Mouse (Mus musculus) cortical plate, adult 2 months (tissue): ENCODE measurements around the gene Nlrc5. TPM values are rescaled to one million over a fixed set of nuclear protein-coding genes. Genes with fewer than 3 reads are reported as not detected.
A peak's percentile ranks its signal among the peaks of the same experiment; 100 is the strongest.

ENCODE experiments used
- H3K27ac ChIP-seq: fragments of 200-500 bp; 2 replicates; pipeline ENCODE4 v1.5.1; 2012; ENCODE audit warnings: low read length, control low read depth, inconsistent platforms; ENCODE audit not compliant: insufficient read depth
- H3K4me1 ChIP-seq: fragments of 200-500 bp; 2 replicates; pipeline ENCODE4 v1.6.1; 2011; ENCODE audit warnings: low read length; ENCODE audit not compliant: control insufficient read depth, insufficient read depth
- H3K4me3 ChIP-seq: fragments of 200-500 bp; 2 replicates; pipeline ENCODE4 v1.5.1; 2011; ENCODE audit warnings: mild to moderate bottlenecking, low read length, control low read depth; ENCODE audit not compliant: insufficient read depth
- CTCF ChIP-seq: fragments of 200-500 bp; IDR thresholded peaks from 2 replicates; pipeline ENCODE4 v1.5.1; 2011; ENCODE audit warnings: mild to moderate bottlenecking, control low read depth, low read length; ENCODE audit not compliant: insufficient read depth; ENCODE audit errors: extremely low read depth
- POLR2A ChIP-seq: fragments of 200-500 bp; IDR thresholded peaks from 2 replicates; pipeline ENCODE4 v1.6.1; 2011; ENCODE audit warnings: mild to moderate bottlenecking, low read length, control low read depth; ENCODE audit not compliant: insufficient read depth; ENCODE audit errors: extremely low read depth
- polyA plus RNA-seq: library from polyadenylated mRNA; depleted of rRNA; stranded (reverse); fragments of >200 nt; gene quantifications from 2 replicates; pipeline ENCODE4 v1.2.3, GENCODE M21; 2012

Gene Nlrc5
- polyA plus RNA-seq, 1 experiment, result 0.94 TPM

DNA sequence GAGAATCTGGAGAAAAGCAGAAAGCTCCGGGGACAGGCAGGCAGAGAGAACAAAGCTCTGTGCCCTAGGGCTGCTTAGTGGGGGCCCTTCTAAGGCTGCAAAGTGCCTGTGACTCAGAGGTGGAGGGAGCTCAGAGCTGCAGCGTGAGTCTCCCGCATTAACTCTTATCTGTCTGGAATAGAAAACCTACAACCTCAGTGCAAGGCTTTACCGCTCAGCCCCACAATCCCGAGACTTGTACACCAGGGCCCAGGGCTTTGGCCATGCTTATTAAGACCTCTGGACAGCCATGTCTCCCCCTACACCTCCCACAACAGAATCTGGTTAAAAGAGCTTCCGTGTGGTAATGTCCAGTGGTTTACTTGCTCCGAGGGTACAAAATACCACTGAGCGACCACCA is 97.8 kb downstream of the Nlrc5 start:
- no peaks in the 10 kb centered on the region for H3K4me1 ChIP-seq
- no peak overlapping the region for H3K27ac ChIP-seq
- H3K4me3 ChIP-seq, result no peak overlapping the region; the same call in 1 of the 2 replicates
- TF ChIP-seq POLR2A, result no peak

DNA sequence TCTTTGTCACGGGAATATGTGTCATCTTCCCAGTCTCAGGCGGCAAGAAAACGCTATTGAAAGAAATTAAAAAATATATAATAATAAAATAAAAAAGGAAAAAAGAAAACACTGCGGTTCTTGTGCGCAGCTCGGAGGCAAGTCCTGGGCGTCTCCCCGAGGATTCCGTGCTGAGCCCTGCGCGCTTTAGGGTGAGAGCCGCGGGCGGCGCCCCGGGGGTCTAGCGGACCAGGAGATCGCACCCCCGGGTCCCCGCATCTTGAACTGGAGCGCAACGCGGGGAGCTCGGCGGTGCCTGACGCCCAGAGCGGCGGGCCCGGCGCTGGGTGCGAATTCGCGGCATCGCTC is 98.3 kb downstream of the Nlrc5 start:
- TF ChIP-seq POLR2A, result no peak
- H3K4me3 ChIP-seq, result peak overlapping the region; percentile 22
- H3K27ac ChIP-seq, result no peak overlapping the region
- H3K4me1 ChIP-seq, result no peaks in the 10 kb centered on the region

DNA sequence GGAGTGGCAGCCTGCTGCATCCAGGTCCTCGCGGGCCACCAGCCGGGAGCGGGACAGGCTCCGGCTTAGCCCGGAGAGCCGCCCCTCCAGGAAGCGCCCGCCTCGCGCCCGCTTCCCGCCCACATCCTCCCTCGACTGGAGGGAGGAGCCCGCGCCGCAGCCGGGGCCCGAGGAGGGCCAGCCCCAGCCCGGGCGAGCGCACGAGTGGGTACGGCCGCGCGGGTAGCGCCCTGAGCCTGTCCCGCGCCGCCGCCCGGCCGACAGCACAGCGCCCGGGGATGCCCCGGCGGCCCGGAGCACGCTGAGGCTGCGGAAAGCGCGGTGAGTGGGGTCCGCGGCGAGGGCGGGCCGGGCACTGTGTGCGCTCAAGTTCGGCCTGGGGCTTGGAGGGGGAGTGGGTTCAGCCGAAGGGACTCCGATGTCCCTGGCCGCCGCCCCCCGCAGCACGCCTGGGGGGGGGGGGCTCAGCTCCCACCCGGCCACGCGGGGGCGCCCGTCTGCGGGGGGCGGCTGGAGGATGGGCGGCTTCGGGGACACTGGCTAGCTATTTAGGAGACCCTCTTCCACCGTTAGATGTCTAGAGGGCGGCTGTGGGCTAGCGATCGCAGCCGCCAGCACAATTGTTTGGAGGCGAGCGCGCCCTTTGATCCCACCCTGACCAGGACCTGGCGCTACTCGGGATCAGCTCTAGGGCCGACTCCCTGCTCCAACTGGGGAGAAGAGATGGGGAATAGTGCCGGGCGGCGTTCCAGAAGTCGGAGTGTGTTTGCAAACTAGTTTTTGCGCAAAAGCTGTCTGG is 98.9 kb downstream of the Nlrc5 start, which contains the start of gene Cpne2:
Gene Cpne2 (plus strand): TSS at position 118 of the 799 bp plus-strand sequence.
- no peak within 1 kb of the TSS for H3K27ac ChIP-seq
- TF ChIP-seq CTCF, result no peak
- TF ChIP-seq POLR2A, result no peak
- no peaks in the 10 kb centered on the region for H3K4me1 ChIP-seq
- peak within 1 kb of the TSS; percentile 22 for H3K4me3 ChIP-seq

DNA sequence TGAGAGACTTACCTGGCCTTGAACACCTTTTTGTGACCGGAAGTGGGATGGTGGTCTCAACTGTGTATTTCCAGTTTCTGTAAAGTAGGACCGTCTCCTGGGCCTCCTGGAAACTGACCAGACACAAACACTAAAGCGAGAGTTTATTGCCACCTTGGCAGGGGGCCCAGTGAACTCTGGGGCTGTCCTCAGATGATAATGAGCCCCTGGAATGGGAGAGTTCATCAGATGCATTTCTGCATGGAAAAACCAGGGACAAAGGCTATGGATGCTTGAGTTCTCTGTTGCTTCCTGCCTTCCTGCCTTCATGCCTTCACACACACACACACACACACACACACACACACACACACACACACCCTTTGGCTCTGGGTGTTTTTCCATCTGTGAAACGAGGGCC is 100.5 kb downstream of the Nlrc5 start:
- no peak overlapping the region for H3K4me3 ChIP-seq

DNA sequence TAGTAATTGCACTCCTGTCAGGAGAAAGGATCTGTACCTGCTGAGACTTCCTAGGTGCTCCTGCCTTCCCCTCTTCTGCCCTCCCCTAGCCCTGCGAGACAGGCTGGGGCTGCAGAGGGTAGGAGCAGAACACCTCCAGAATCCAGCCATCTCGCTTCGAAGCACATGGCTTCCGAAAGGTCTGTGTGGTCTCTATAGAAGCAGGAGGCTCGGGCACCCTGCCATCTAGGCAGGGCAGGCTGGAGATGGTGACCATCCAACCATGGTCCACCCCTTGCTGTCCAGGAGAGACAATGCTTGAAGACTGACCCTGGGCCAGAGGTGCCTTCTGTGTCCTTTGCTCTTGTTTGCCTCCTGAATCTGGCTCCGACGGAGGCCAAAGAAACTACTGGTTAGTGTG is 101.5 kb downstream of the Nlrc5 start:
- Histone ChIP-seq H3K27ac (no peak overlapping the region), H3K4me3 (no peak overlapping the region), H3K4me1 (no peaks in the 10 kb centered on the region)
- TF ChIP-seq POLR2A (no peak), CTCF (no peak)

More for the DNA sequence above, 100.5 kb downstream of the Nlrc5 start:
- TF ChIP-seq POLR2A (no peak), CTCF (no peak)
- no peak overlapping the region for H3K27ac ChIP-seq
- no peaks in the 10 kb centered on the region for H3K4me1 ChIP-seq

DNA sequence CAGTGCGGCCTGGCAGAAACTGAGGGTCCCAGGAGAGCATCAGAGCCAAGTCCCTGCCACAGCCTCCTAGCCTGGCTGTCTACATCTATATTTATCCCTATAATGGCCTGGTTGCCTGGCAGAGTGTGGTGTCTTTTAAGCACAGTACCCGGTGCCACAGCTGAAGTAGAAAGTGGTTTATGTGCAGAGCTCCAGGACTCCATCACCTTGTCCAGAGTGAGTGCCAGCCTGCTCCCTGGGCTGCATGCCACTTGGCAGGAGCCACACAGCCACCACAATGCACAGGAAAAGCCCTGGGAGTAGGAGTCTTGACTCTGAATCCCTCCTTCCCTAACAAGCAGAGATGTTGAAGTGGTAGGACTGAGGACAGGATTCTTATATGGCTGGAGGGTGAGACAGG is 103.3 kb downstream of the Nlrc5 start:
- no peak overlapping the region for H3K27ac ChIP-seq
- TF ChIP-seq POLR2A (no peak), CTCF (no peak)

DNA sequence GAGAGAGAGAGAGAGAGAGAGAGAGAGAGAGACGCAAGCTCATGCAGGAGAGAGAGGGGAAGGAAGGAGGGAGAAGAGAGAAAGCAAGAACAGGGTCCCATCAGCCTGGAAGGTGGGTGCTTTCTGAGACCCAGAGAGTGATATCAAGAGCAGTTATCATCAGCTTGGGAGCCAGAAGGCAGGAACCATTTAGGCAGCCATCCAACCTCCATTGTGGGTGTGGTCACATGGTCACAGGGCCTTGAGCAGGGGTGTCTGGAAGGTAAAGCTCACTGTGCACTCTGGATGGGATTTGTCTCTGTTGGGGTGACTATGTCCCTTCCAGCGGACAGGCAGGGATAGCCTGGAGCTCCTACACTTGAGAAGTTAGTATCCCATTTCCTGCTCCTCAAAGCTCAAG is 105.9 kb downstream of the Nlrc5 start:
- H3K4me3 ChIP-seq, result no peak overlapping the region
- H3K27ac ChIP-seq, result no peak overlapping the region
- TF ChIP-seq CTCF (no peak), POLR2A (no peak)
- H3K4me1 ChIP-seq, result no peaks in the 10 kb centered on the region

More for the DNA sequence above, 103.3 kb downstream of the Nlrc5 start:
- Histone ChIP-seq H3K4me3 (no peak overlapping the region), H3K4me1 (no peaks in the 10 kb centered on the region)

DNA sequence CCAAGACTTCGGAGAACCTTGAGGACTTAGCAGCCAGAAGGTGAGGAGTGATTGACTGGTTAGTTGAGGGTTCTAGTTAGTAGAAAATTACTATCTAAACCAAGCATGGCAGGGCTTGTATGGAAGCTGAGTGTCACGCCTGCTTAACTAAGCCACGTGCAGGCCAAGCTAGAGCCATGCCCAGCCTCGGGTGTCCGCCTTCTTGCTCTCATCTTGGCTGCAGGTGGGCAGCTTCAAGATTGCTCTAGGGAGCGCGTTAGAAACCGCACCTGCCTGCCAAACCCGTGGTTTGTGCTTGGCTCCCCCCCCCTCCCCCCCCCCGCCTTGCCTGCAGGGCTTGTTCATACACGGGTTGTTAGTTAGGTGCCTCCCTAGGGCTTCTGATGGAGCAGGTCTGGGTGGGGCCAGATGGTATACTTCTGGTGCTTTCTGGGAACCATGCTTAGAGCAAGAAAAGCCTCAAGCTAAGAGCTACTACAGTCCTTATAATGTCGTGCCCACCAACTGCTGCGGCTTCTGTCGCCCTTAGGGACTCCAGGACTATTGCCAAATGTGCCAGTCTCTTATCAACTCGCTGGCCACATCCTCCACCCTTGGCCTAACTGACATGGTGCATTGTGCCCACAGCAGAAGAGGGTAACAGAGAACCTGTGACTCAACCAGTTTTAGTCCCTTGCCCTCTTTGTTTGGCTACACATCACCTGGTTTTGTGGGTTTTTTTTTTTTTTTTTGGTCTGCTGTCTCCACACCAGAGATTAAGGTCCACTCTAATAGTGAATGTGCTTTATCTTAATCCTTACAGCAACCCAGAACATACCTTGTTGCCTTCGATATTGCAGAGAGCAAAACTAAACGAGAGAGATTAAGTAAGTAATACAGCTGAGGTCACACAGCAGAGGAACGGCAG is 107.0 kb downstream of the Nlrc5 start:
- no peaks in the 10 kb centered on the region for H3K4me1 ChIP-seq
- no peak overlapping the region for H3K4me3 ChIP-seq
- no peak overlapping the region for H3K27ac ChIP-seq
- TF ChIP-seq CTCF (no peak), POLR2A (no peak)

DNA sequence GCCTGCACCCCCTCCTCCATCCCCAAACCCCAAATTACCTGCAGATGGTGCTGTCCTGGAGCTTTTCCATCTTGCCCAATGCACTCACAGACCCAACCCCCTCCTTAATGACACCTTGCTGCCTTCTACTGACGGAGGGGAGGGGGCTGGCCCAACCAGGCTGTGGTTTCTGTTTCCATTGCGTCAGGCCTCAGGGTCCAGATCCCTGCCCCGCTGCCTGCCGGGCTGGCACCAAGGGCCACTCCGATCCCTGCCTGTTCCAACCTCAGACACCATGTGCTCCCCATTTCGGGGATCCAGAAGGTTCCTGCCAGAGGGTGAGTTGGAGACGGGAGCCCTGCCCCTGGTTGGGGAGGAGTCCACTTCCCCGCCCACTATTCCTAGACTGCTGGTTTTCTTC is 109.8 kb downstream of the Nlrc5 start:
- H3K4me1 ChIP-seq, result no peaks in the 10 kb centered on the region
- TF ChIP-seq CTCF, result no peak
- TF ChIP-seq POLR2A, result no peak
- H3K4me3 ChIP-seq, result no peak overlapping the region
- H3K27ac ChIP-seq, result no peak overlapping the region
